Mouse (Mus musculus) ES-Bruce4 (cell line): Measurements from ENCODE around the gene Znrf3. TPM values are rescaled to one million over a fixed set of nuclear protein-coding genes. Genes with fewer than 3 reads are reported as not detected.

Experiments used
- H3K27ac ChIP-seq: 2 replicates; pipeline ENCODE4 v1.5.1; 2012; ENCODE audit warnings: low read length, inconsistent platforms; ENCODE audit not compliant: insufficient read depth
- H3K27me3 ChIP-seq: 2 replicates; pipeline ENCODE4 v1.6.1; 2012; ENCODE audit warnings: mild to moderate bottlenecking, low read length, inconsistent platforms; ENCODE audit not compliant: control insufficient read depth, poor library complexity, insufficient read depth, severe bottlenecking
- H3K36me3 ChIP-seq: 2 replicates; pipeline ENCODE4 v1.6.1; 2012; ENCODE audit warnings: inconsistent platforms, mild to moderate bottlenecking, low read length, moderate library complexity; ENCODE audit not compliant: control insufficient read depth, poor library complexity, insufficient read depth, severe bottlenecking
- H3K4me1 ChIP-seq: one replicate; pipeline ENCODE4 v1.8.1; 2011; ENCODE audit warnings: low read length; ENCODE audit not compliant: control insufficient read depth, insufficient read depth
- H3K4me3 ChIP-seq: 2 replicates; pipeline ENCODE4 v1.5.1; 2011; ENCODE audit warnings: low read depth, mild to moderate bottlenecking, low read length
- H3K9ac ChIP-seq: 2 replicates; pipeline ENCODE4 v1.6.1; 2012; ENCODE audit warnings: low read depth, mild to moderate bottlenecking, inconsistent platforms; ENCODE audit not compliant: poor library complexity, severe bottlenecking
- H3K9me3 ChIP-seq: replicated peaks from 2 replicates; pipeline ENCODE4 v1.6.1; 2012; ENCODE audit warnings: mild to moderate bottlenecking, low read length, inconsistent platforms; ENCODE audit not compliant: control insufficient read depth, poor library complexity, insufficient read depth, severe bottlenecking
- CTCF ChIP-seq: IDR thresholded peaks from one replicate; pipeline ENCODE4 v1.8.1; 2011; ENCODE audit warnings: low read depth, low read length
- EP300 ChIP-seq: IDR thresholded peaks from 2 replicates; pipeline ENCODE4 v1.6.1; 2011; ENCODE audit warnings: low read depth, low read length; ENCODE audit not compliant: insufficient read depth
- POLR2A ChIP-seq: IDR thresholded peaks from one replicate; pipeline ENCODE4 v1.8.1; 2011; ENCODE audit warnings: low read length; ENCODE audit not compliant: insufficient read depth
- polyA plus RNA-seq: library from polyadenylated mRNA; stranded (reverse); fragments of >200 nt; gene quantifications from 2 replicates; pipeline ENCODE4 v1.2.4, GENCODE M21; 2011; ENCODE audit warnings: low read depth; ENCODE audit not compliant: missing spikeins, insufficient read depth, insufficient read length

Gene Znrf3
- polyA plus RNA-seq, 1 experiment = 15.8 TPM

GRCm38 (mm10) chr11:5327693-5328092, 117.0 kb downstream of the Znrf3 start:
- Histone ChIP-seq H3K4me1 (no peaks in the 10 kb centered on the region), H3K27ac (no peak overlapping the region), H3K9me3 (no peaks in the 10 kb centered on the region), H3K36me3 (peaks cover 2% of the 10 kb centered on the region), H3K27me3 (no peaks in the 10 kb centered on the region), H3K9ac (no peak overlapping the region), H3K4me3 (no peak overlapping the region)
- no peak for TF ChIP-seq POLR2A
- TF ChIP-seq EP300 = no peak
- TF ChIP-seq CTCF = no peak

GRCm38 (mm10) chr11:5326252-5326651, 118.4 kb downstream of the Znrf3 start:
- Histone ChIP-seq H3K27ac (no peak overlapping the region), H3K4me3 (no peak overlapping the region), H3K4me1 (no peaks in the 10 kb centered on the region), H3K9me3 (no peaks in the 10 kb centered on the region), H3K9ac (no peak overlapping the region), H3K27me3 (no peaks in the 10 kb centered on the region), H3K36me3 (peaks cover 2% of the 10 kb centered on the region)
- TF ChIP-seq EP300 (no peak), POLR2A (no peak), CTCF (no peak)

- no peak overlapping the region for H3K4me3 ChIP-seq
- H3K27me3 ChIP-seq = no peaks in the 10 kb centered on the region
- H3K9me3 ChIP-seq = no peaks in the 10 kb centered on the region
- no peak for TF ChIP-seq EP300
- no peak for TF ChIP-seq POLR2A
- TF ChIP-seq CTCF = no peak
- H3K27ac ChIP-seq = peak overlapping the region; percentile 44; the same call in 1 of the 2 replicates
- H3K9ac ChIP-seq = no peak overlapping the region
- no peaks in the 10 kb centered on the region for H3K4me1 ChIP-seq
- peaks cover 2% of the 10 kb centered on the region for H3K36me3 ChIP-seq
Observed at GRCm38 (mm10) chr11:5325217-5325616, 119.4 kb downstream of the Znrf3 start.

- H3K9ac ChIP-seq = no peak overlapping the region
- H3K27ac ChIP-seq = peak overlapping the region; percentile 79
- H3K4me1 ChIP-seq = no peaks in the 10 kb centered on the region
- H3K36me3 ChIP-seq = no peaks in the 10 kb centered on the region; the same call in none of the 2 replicates
- TF ChIP-seq POLR2A (no peak), EP300 (no peak), CTCF (no peak)
- H3K9me3 ChIP-seq = no peaks in the 10 kb centered on the region
- no peak overlapping the region for H3K4me3 ChIP-seq
- no peaks in the 10 kb centered on the region for H3K27me3 ChIP-seq
Observed at GRCm38 (mm10) chr11:5324296-5324695, 120.4 kb downstream of the Znrf3 start.

GRCm38 (mm10) chr11:5321687-5322086, 123.0 kb downstream of the Znrf3 start:
- no peaks in the 10 kb centered on the region for H3K27me3 ChIP-seq
- H3K9me3 ChIP-seq = no peaks in the 10 kb centered on the region
- no peaks in the 10 kb centered on the region for H3K4me1 ChIP-seq
- H3K9ac ChIP-seq = no peak overlapping the region
- no peak overlapping the region for H3K4me3 ChIP-seq
- no peak for TF ChIP-seq EP300
- TF ChIP-seq CTCF = no peak
- no peak for TF ChIP-seq POLR2A
- no peaks in the 10 kb centered on the region; the same call in 1 of the 2 replicates for H3K36me3 ChIP-seq
- no peak overlapping the region for H3K27ac ChIP-seq

- H3K4me3 ChIP-seq = no peak overlapping the region
- H3K36me3 ChIP-seq = no peaks in the 10 kb centered on the region; the same call in 1 of the 2 replicates
- no peaks in the 10 kb centered on the region for H3K4me1 ChIP-seq
- no peaks in the 10 kb centered on the region for H3K27me3 ChIP-seq
- H3K9me3 ChIP-seq = no peaks in the 10 kb centered on the region
- TF ChIP-seq EP300 (no peak), CTCF (no peak), POLR2A (no peak)
- H3K9ac ChIP-seq = no peak overlapping the region
- H3K27ac ChIP-seq = no peak overlapping the region
Observed at GRCm38 (mm10) chr11:5318976-5319375, 125.7 kb downstream of the Znrf3 start.
